Mouse (Mus musculus) heart, adult 2 months (tissue): Measurements from ENCODE around the gene Cpsf4l.

Experiments used
- CTCF ChIP-seq: fragments of 200-600 bp; IDR thresholded peaks from 2 replicates; pipeline ENCODE4 v1.8.1; 2022; ENCODE audit warnings: antibody characterized with exemption, mild to moderate bottlenecking, moderate library complexity
- EP300 ChIP-seq: fragments of 200-500 bp; IDR thresholded peaks from 2 replicates; pipeline ENCODE4 v1.6.1; 2011; ENCODE audit warnings: low read depth, low read length, control low read depth; ENCODE audit not compliant: insufficient read depth

DNA sequence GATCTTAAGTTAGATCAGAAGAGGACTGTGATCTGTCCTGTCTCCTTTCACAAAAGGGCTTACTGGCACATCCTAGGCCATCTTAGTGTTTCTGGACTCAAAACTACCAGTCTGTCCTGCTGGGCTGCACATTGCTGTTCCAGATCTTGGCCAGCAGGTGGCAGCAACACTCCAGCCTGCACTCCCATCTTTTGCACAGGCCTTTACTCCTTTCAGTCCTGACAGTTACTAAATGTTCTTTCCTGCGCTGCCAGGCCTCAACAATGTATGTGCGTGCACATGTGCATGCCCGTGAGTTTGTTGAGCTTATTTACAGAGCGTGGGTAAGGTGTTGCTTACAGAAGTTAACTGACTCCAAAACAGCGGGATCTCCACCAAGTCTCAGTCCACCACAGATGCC, 6.1 kb downstream of the Cpsf4l start:
- TF ChIP-seq CTCF (peak; percentile 99), EP300 (peak; percentile 98)
